Mouse (Mus musculus): Measurements from ENCODE around the gene Lrg1.
"Not testable (repeated sequence)": the region's sequence is repeated elsewhere in the genome, so short reads cannot be mapped to it uniquely, and the experiment has no call there.

The Lrg1 gene

DNA sequence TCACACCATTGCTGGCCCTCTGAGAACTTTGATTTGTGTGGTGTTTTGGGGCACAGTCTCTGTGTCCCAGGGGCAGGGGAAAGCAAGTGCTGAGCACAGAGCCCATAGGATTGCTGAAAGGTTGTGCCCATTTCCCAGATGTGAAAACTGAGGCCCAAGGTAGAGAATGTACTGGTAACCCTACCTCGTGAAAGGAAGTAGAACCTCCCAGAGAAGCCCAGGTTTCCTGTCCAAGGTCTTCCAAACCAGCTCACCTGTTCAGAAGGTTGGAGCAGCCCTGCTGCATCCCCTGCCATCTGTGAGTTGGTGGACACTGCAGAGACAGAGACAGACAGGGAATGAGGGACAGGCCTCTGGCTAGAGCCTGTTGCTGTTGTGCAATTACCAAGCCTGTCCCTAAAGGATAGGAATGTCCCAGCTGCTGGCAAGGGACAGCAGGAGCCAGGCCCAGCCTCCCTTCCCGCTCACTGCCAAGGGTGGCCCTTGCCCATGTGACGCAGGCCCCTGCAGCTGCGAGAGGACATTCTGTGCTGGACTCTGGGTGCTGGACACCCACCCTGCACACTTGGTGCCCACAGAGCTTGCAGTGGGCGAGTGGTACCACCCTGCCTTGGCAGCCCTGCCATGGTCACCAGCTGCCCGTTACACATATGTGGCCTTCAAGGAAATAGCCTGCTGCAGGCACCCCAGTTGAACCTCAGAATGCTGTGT lies 13.3 kb downstream of the Lrg1 start:
- no peak for DNase-seq (ENCODE audit: low spot score)

DNA sequence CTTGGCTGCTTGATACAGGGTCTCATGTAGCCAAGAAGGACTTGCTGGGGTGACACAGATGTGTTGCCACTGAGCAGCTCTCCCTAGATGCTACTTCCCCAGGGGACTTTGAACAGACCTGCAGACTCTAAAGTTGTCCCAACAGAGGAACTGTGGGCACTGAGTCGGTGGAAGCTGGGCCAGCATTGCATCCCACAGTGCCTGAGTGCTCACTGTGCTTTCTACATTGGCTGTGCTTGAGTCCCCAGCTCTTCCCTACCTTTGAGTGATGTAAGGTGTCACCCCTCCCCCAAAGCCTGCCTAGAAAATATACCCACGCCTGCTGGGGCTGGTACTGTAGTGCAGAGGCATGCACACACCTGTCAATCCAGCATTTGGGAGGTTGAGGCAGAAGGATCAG lies 14.1 kb downstream of the Lrg1 start:
- no peak for DNase-seq (ENCODE audit: low spot score)

DNA sequence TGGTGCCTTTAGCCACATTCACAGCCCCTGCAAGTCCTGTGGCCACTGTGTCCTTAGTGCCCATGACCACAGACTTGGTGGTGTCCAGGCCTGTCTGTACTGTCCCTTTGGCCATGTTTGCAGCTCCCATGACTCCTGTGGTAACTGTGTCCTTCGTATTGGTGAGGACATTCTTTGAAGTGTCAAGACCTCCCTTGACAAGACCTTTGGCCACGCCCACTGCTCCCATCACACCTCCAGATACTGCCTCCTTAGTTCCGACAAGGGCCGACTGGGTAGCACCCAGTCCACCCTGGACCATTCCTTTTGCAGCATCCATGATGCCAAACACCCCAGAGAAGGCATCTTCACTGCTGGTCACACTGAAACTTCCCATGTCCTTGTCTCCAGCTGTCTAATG lies 14.8 kb downstream of the Lrg1 start:
- no peak for DNase-seq (ENCODE audit: low spot score)

DNA sequence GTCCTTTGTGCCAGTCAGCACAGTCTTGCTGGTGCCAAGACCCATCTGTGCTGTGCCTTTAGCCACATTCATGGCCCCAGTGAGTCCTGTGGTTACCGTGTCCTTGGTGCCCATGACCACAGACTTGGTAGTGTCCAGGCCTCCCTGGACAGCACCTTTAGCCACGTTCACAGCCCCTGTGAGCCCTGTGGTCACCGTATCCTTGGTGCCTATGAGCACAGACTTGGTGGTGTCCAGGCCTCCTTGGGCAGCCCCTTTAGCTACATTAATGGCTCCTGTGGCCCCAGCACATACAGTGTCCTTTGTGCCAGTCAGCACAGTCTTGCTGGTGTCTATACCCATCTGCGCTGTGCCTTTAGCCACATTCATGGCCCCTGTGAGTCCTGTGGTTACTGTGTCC lies 15.4 kb downstream of the Lrg1 start:
- not testable (repeated sequence) for DNase-seq (ENCODE audit: low spot score)

DNA sequence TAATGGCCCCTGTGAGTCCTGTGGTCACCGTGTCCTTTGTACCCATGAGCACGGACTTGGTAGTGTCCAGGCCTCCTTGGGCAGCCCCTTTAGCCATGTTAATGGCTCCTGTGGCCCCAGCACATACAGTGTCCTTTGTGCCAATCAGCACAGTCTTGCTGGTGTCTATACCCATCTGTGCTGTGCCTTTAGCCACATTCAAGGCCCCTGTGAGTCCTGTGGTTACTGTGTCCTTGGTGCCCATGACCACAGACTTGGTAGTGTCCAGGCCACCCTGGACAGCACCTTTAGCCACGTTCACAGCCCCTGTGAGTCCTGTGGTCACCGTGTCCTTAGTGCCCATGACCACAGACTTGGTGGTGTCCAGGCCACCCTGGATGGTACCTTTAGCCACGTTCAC lies 17.0 kb downstream of the Lrg1 start:
- DNase-seq (ENCODE audit: low spot score): not testable (repeated sequence)

DNA sequence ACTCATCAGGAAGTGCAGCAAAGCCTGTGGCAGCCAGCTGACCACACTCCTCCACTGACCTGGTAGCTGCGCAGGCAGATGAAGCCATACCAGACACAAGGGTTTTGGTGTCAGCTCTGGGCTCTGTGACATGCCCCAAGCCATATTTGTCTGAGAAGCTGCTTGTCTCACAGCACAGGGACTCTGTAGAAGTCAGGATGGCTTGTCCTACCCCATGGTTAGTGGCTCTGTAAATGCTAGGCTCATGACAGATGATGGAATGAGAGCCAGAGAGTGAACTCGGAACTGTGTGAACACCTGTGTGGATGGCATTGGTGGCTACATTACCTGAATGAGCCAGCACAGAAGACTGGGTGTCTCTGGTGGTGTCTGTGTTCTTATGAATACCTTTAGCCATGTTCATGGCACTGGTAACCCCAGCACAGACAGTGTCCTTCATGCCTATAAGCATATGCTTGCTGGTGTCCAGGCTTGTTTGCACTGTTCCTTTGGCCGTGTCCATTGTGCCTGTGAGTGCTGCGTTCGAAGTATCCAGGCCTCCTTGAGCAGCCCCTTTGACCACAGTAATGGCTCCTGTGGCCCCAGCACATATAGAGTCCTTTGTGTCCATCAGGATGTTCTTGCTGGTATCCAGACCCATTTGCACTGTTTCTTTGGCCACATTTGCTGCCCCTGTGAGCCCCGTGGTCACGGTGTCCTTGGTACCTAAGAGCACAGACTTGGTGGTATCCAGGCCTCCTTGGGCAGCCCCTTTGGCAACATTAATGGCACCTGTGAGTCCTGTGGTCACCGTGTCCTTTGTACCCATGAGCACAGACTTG lies 18.1 kb downstream of the Lrg1 start:
- no peak for DNase-seq (ENCODE audit: low spot score)

DNA sequence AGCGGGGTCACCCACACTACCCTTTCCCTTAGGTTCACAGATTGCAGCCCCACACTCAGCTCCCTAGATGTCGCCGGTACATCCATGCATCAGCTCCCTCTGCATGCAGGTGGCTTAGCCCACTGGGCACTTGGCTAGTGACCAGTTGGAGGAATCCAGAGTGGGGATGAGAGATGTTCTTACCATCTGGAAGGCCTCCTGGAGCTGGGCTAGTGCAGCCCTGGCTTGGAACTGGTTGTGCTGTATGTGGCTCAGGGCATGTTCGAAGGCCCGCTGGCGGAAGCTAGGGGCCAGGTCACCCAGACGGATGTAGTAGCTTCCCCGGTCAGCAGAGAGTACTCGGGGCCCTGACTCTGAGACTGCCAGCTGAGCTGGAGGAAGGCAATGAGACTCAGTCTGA lies 18.9 kb downstream of the Lrg1 start:
- no peak for DNase-seq (ENCODE audit: low spot score)

DNA sequence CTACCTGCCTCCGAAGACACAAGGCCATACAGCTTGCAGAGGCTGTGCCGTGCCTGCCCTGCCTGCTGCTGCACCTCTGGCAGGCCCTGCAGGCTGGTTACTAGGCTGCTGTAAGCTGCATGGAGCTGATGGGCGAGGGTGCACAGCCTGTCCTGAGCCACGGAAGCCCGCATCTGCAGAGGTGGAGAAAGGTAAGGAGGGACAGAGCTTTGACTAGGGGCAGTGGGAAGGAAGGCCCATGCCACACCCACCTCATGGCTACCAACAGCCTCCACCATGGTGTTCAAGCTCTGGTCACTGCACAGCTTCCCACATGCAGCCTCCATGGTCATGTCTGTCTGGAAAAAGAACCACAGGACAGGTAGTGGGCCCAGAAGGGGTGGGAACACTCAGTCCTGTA lies 19.6 kb downstream of the Lrg1 start:
- DNase-seq (ENCODE audit: low spot score): no peak

DNA sequence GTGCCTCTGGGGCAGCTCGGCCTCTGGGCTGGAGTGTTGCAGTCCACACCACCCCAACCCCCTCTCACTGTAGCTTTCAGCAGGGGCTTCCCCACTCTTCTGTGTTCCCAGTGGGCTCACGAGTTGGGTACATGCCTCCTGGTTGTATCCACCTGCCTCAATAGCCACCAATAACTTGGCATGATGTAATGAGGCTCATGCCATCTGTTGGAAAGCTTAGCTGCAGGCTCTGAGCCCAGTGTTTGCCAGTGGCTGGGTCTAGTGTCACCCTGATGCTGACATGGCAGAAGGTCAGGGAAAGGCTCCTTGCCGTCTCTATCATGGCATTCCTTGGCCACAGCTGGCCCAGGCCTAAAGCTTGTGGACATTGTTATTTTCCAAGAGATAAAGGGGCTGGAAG lies 21.0 kb downstream of the Lrg1 start:
- DNase-seq (ENCODE audit: low spot score): no peak

DNA sequence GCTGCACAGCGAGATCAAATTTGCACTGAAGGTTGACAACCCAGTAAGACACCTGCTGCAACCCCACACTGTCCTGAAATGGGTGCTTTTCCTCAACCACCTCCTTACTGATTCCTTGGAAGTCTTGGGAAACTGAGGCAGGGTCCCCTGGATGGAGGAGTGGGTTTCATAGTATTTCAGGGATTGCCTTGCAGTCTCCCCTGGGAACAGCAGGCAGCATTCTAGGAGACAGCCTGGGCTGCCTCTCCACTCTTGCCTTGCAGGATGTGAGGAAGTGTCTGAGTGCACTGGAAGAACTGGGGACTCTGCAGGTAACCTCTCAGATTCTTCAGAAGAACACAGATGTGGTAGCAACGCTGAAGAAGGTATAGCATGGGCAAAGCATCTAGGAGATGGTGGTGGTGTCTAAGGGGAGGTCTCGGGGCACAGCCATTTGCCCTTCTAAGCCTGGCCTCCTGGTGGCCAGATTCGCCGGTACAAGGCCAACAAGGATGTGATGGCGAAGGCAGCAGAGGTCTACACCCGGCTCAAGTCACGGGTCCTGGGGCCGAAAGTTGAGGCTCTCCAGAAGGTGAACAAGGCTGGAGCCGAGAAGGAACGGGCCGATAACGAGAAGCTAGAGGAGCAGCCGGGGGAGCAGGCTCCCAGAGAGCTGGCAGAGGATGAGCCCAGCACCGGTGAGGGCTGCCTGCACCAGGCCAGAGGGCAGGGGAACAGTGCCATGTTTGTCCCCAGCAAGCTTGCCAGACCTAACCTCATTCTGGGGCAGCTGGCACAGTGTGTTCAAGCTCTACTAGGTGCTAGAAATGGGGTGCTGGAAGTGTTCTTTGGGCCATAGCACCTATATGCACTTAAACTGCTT lies 22.9 kb downstream of the Lrg1 start:
- no peak for DNase-seq (ENCODE audit: low spot score)

DNA sequence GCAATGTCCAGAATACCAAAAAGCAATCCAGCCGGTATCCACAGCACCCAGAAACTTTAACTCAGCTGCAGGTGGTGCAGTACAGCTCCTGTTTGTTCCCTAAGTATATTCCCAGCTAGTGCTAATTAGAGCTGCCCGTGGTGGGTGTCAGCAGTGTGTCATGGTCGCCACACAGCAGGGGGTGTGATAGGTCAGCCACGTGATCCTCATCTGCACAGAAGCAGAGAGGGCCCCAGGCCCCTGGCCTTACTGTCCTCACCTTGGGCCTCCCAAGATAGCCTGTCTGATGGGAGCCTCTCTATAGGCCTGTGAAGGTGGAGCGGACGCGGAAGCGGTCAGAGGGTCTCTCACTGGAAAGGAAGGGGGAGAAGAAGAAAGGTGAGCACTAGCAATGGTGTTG lies 23.6 kb downstream of the Lrg1 start:
- DNase-seq (ENCODE audit: low spot score): no peak

DNA sequence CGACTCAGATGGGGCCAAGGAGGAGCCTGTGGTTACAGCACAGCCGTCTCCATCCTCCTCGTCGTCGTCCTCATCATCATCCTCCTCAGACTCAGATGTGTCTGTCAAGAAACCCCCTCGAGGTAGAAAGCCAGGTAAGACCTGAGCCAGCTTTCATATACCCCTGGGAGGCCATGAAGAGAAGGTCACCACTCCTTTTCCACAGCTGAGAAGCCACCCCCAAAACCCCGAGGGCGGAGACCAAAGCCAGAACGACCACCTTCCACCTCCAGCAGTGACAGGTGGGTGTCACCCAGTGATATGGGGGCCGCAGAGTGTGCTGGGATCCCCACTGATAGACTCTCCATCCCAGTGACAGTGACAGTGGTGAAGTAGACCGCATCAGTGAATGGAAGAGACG lies 24.9 kb downstream of the Lrg1 start:
- DNase-seq (ENCODE audit: low spot score): no peak

DNA sequence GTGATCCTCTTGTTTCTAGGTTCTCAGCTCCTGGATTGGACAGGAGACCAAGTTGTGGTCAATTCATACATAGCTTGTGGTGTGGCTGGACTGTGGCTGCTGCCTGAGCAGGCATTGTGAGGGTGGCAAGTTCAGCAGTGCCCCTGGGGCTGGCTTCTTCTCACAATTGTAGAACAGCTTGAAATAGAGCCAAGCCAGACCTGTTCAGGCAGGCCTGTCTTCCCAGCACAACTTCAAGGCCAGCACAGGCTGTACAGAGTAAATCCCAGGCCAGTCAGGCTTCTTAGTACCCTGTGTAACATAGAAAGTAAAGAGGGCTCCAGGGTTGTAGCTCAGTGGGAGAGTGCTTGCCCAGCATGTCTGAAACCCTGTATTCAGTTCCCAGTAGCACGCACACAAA lies 29.0 kb downstream of the Lrg1 start:
- no peak for DNase-seq (ENCODE audit: low spot score)

DNA sequence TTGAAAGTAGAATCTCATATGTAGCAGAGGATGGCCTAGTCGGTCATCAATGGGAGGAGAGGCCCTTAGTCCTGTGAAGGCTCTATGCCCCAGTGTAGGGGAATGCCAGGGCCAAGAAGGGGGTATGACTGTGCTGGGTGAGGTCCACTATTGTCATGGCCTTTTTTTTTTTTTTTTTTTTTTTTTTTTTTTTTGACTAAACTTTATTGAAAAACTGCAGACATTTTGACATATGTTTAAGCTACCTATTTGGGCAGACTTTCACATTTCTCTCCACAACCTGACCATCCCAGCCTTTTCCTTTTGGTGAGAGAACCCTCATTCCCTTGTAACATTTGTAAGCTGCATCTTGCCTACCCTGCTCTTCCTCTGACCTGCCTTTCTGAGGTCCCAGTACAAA lies 29.5 kb downstream of the Lrg1 start:
- DNase-seq (ENCODE audit: low spot score): no peak

DNA sequence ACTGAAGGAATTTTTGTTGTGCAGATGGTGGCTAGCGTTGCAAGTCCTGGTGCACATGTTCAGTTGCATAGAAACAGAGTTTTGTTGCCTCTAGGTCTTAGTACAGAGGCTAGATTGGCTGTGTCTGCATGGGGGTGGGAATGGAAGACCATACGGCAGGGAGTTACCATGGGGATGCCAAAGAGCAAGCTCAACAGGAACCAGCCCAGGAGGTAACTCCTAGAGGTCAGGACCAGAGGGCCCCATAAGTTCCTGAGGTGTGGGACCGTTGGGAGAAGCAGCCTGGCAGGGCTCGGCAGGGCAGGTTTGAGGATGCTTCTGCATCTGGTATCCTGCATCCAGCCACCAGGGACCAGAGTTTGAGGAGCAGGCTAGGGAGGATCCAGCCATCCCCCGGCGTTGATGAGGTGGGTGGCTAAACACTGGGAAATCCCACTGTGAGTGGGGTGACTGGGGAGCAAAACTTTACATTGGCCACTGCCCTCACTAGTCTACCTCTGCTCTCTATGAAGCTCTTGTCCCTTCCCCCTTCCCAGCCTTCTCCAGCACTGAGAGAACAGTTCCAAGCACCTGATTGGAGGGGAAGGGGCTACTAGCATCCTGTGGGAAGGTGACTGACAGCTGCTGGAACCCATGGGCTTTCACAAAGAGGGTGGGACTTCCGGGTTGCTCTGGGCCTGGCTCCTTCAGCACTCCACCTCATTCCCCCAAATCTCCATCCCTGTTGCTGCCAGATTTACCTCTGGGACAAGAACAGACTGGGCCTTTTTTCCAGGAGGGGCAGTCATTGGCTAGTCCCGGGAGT lies 40.8 kb downstream of the Lrg1 start:
- no peak for DNase-seq (ENCODE audit: low spot score)

DNA sequence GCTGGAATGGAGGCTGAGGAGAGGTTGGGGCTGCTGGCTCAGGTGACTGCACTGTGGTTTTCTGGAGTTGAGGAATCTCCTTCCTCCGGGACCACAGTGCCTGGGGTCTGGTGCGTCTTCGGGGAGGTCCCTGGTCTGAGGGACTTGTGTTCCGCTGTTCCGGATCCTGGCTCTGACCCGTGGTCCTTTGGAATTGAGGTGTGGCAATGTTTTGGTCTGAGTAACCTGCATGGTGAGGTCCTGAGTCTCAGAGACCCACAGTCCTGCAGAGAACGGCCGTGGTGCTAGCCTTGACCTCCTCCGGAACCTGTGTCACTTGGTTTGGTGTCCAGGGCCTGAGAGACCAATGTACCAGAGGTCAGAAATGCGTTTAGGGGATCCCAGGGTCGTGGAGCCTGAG lies 41.9 kb downstream of the Lrg1 start:
- no peak for DNase-seq (ENCODE audit: low spot score)

DNA sequence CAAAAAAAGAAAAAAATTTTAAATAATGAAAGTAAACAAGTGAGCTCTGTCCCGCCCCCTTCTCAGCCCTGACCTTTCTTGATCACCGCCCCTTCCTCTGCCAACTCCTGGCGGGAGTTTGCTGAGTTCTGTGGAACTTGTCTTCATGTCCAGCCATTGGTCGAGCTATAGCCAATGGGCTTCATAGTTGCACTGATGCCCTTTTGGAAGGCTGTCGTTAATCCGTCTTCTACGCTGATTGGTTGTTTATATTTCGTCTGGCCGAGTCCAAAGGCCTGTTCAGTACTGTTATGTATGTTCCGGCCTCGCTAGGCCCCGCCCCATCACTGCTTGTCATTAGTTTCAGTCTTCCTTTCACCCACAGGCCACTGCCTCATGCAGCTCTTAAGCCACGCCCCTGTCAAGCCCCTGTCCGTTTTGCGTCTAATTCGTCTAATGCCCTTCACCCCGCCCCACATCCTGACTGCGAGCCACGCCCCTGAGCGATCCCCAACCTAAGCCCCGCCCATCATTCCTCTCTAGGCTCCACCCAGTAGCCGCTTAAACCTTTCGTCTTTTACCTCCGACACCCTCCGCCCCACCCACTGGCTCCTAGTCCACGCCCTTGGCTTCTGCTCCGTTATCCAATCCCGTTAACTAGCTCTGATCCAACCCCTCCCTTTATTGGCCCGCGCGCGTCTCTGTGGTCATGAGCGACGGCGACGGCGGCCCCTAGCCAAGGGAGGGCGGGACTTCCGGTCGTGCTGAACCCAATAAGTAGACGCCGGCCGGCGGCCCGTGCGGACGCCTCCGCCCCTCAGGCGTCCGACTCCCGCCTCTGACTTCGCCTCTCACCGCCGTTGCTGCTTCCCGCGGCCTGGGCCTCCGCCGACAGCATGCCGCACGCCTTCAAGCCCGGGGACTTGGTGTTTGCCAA lies 42.7 kb downstream of the Lrg1 start, which contains the start of gene Hdgfl2:
Hdgfl2 (plus strand) TSS at position 755 of the 916 bp plus-strand sequence.
- peak; percentile 96 for DNase-seq (ENCODE audit: low spot score)

DNA sequence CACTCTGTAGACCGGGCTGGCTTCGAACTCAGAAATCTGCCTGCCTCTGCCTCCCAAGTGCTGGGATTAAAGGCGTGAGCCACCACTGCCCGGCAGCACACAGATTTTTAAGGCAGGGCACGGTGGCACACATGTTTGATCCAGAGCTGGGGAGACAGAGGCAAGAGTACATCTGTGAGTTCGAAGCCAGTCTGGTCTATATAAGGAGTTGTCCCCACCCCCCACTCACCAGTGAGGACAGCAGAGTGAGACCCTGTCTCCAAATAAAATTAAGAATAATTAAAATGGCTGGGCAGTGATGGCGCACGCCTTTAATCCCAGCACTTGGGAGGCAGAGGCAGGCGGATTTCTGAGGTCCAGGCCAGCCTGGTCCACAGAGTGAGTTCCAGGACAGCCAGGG lies 43.4 kb downstream of the Lrg1 start:
- not testable (repeated sequence) for DNase-seq (ENCODE audit: low spot score)

DNA sequence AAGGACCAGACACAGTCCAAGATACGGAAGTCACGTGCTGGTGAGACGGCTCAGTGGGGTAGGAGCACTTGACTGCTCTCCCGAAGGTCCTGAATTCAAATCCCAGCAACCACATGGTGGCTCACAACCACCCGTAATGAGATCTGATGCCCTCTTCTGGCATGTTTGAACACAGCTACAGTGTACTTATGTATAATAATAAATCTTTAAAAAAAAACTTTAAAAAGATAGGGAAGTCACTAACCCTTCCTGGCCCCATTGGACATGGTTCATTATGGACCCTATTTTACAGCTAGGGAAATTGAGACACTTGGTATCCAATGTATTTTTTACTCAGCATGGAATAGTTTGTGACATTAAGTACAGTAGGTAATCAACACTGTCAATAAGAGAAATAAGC lies 44.3 kb downstream of the Lrg1 start:
- DNase-seq (ENCODE audit: low spot score): no peak

DNA sequence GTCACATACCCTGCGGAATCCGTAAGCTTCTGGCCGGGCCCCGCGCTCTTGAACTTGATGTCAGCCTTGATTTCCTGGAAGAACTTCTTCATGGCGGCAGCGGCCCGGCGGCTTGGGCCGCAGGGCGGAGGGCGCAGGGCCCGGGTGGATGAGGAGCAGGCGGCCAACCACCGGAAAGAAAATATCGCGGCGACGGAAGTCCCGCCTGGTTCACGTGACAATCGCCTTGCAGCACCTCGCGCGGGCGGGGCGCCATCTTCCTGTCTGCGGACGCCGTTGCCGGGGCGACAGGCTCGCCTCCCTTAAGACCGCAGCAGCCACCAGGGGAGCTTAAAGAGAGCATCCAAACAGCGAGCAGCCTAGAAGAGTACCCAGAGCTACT lies 47.0 kb downstream of the Lrg1 start, which contains the start of gene Ubxn6:
Ubxn6 (minus strand) TSS at position 202 of the 382 bp plus-strand sequence.
- peak; percentile 96 for DNase-seq (ENCODE audit: low spot score)
